Mouse (Mus musculus) CD4-positive, CD25-positive, alpha-beta regulatory T cell, adult 4 months (primary cell): ENCODE measurements around the gene Adam19. TPM values are rescaled to one million over a fixed set of nuclear protein-coding genes. Genes with fewer than 3 reads are reported as not detected.
"Not testable (repeated sequence)": the region's sequence is repeated elsewhere in the genome, so short reads cannot be mapped to it uniquely, and the experiment has no call there.

Source experiments
- ATAC-seq: one replicate; pipeline ENCODE4 v1.8.0; 2017
- polyA plus RNA-seq, 2 experiments: library from polyadenylated mRNA; unstranded; fragments of 100-300 nt; shearing (Covaris generic); gene quantifications; one replicate each; pipeline ENCODE4 v1.2.1; 2017

Gene Adam19
- polyA plus RNA-seq, 2 experiments from 2014 or later = 60.6 to 85.0 TPM

- ATAC-seq = no peak
Observed at GRCm38 (mm10) chr11:46143342-46143741, 87.5 kb downstream of the Adam19 start.

DNA sequence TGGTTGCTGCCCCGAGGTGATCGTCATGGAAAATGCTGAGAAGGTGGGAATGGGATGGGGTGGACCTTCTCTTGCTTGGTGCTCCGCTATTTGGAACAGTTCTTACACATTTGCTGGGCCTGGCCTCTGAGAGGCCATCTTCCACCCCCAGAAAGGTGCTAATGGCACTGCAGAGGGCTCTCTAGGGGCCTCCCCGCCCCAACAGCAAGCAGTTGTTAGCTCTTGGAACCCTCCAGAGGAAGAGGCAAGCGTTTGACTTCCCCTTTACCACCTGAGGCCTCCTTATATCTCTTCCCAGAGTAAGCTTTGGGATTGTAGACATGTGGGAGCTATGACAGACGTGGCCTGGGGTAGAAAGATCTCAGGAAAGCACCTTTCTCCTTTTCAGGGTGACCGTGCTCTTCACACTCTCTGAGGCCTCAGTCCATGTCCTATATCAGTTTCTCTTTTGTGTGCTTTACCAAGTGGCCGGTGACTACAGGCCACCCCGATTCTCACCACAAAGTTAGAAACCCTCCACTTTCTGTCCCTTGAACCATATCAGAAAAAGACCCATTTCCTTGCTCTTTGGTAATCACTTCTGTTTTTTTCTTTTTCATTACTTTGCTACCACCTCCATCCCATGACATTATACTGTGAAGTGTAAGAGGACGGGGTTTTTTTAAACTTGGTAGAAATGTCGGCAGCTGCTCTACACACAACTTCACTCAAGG, 89.5 kb downstream of the Adam19 start:
- no peak for ATAC-seq

DNA sequence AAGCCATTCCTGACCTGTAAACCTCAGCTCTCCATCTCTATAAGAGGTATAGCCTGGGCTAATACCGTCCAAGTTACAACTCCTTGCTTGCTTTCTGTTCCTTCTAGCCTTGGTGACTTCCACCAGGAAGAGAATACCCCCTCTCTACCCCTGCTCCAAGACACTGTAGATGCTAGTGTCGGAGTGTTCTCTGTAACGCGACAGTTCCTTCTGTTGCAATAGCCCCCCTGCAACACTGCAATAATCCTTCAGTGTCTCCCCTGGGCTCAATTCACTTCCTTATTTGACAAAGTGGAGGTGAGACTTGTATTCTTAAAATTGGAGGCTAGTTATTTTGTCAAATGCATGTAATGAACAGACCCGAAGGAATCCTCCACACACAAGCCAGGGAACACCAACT, 90.8 kb downstream of the Adam19 start:
- ATAC-seq = no peak

GRCm38 (mm10) chr11:46156945-46157344, 101.2 kb downstream of the Adam19 start:
- ATAC-seq = no peak

DNA sequence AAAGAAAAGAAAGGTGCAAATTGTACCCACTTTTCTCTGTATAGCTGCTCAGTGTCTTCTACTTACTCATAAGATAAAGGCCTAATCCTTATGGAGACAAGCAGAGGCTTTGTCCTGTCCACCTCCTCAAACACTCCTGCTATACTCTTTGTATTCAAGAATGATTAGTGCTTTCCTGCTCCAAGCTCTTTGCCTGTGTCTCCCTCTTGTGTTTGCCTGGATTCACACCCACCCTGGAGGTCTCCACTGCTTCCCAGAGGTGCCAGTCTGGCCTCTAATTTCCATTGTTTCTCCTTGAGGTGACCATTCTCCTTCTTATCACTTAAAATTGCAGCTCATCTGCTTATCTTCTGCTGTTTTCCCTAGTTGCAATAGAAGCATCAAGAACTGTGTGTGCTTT, 101.7 kb downstream of the Adam19 start:
- no peak for ATAC-seq

DNA sequence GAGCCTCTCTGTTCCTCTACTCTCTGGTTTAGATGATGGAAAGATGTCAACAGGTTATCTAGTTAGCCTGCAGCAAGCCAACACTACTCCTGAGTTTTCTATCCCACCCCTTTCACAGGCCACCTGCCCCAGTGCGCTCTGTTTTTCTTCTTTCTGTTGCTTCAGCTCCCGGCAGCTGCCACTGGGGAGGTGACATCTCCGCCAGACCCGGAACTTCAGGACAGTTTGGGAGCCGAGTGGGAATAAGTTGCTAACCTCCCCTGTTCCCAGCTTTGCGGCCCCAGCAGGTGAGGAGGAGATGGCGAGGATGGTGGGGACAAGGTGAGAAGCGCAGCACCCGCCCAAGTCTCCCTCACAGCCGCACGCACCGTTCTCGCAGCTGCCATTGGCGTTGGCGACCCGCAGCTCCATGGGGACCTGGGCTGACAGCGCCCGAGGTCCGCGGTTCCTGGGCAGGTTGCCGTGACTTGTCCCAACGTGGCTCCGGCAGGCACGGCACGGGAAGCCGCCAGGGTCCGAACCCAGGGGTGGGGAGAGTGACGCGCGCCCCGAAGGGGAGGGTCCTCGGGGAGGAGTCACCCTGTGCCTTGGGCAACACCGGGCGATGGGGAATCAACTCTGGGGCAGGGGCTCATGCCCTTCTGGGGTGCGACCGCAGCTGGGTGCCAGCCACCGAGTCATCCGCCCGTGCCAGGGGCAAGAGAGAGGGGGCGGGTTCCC, 110.2 kb downstream of the Adam19 start, which contains the start of gene Nipal4:
TSS of gene Nipal4 (minus strand) at position 643 of the 720 bp plus-strand sequence.
- no peak for ATAC-seq

DNA sequence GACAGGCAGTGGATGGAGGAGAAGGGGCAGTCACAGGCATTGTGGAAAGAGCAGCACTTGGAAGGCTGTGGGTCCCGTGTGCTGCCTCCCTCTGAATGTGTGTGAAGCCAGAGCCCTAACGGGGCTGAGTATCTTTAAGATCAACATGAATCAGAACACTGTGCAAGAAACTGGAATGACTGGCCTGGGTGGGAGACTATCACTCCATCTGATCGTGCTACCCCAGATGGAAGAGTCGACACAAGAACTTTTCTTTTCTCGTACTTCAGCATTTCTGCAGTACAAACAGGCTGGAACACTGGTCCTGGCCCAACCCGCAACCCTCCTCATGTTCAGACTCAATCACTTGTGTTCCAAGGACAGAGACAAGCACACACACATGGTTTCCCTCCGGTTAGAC, 112.7 kb downstream of the Adam19 start:
- ATAC-seq = no peak

DNA sequence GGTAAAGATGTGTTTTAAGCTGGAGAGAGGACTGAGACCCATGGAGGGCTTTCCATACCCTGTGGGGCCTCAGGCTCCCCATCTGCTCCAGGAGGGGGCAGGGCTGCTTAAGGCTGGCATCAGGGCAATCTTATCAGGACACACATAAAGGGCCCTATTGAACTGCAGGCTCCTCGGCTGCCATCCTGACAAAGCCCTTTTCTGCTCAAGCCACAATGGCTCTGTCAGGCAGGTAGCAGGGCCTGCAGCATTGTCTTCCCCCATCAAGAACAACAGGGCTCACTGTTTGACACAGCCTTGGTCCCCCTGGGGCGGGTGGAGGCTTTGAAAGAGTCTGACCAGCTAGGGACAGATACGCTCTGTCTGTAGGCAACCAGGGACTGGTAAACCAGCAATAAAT, 114.1 kb downstream of the Adam19 start:
- no peak for ATAC-seq

GRCm38 (mm10) chr11:46172128-46172527, 116.3 kb downstream of the Adam19 start:
- ATAC-seq = no peak

DNA sequence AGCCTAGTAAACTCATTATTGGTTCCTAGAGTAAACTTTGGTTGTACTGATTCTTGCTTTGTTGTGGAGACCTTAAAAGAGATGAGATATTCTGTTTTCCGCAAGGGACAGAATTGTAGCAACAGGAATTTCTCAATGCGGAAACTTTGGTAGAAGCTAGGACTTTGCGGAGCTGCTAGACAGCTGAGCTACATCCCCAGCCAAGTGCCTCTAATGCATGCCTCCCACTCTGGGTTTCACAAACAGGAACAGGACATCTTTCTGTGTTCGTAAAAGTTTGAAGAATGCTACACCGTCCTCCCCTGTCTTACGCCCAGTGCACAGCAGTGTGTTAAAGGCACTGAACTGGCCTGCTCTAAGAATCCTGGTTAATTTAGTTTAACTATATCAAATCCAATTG, 120.4 kb downstream of the Adam19 start:
- no peak for ATAC-seq

DNA sequence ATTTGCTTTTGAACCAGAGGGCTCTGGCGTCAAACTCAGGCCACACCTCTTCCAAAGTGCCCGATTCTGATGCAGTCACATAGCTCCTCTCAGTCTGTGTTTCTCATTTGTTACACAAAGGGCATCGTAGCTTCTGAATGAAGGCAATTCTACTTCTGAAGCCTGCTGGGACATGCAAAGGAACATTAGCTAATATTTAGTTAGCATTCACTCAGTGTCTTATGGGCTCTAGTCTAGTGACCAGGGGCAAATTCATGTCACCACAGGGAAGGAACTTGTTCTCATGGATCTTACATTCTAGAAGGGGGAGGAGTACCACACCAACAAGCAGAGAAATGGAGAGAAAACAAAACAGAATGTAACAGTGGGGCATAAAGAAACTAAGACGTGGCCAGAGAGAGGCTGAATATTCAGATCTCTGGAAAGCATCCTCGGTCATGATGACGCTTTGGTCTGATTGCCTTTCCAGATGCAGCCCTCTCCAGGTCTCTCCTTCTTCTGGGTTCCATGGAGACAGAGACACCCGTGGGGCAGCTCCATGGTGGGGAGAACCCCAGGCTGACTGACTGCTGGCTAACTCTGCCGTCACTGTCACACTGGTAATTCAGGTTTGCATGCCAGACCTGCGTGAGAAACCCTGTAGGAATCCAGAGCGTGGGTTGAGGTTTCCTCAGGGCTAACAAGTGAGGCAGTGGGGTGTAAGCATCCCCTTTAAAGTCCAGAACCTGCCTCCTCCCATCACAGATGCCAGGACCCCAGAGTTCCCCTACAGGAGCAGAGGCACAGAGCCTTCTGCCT, 121.7 kb downstream of the Adam19 start:
- ATAC-seq = no peak

DNA sequence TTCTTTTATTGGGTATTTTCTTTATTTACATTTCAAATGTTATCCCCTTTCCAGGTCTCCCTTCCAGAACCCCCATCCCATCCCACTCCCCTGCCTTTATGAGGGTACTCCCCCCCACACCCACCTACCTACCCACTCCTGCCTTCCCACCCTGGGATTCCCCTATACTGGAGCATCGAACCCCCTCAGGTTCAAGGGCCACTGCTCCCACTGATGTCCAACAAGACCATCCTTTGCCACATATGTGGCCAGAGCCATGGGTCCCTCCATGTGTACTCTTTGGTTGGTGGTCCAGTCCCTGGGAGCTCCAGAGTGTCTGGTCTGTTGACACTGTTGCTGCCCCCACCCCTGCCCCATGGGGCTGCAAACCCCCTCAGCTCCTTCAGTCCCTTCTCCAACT, 126.2 kb downstream of the Adam19 start:
- not testable (repeated sequence) for ATAC-seq

- no peak for ATAC-seq
Observed at GRCm38 (mm10) chr11:46184946-46185345, 129.2 kb downstream of the Adam19 start.

DNA sequence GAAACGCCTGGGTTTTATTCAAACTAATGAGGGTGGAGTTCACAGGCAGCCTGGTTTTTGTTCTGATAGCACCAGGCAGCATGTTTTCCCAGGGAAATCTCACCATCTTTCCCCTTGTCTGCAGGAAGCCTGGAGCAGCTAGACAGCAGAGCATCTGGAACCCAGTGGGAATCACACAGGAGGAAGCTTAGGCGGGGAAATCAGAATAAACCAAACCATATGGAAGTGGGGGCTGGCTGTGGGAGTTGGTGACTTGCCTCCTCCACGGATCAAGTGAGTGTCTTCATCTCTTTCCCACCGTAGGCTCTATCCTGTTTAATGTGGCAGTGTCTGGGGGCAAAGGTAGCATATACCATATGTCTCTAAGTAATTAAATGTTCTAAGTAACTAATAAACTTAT, 129.7 kb downstream of the Adam19 start:
- ATAC-seq = no peak

GRCm38 (mm10) chr11:46188283-46188682, 132.5 kb downstream of the Adam19 start:
- no peak for ATAC-seq

DNA sequence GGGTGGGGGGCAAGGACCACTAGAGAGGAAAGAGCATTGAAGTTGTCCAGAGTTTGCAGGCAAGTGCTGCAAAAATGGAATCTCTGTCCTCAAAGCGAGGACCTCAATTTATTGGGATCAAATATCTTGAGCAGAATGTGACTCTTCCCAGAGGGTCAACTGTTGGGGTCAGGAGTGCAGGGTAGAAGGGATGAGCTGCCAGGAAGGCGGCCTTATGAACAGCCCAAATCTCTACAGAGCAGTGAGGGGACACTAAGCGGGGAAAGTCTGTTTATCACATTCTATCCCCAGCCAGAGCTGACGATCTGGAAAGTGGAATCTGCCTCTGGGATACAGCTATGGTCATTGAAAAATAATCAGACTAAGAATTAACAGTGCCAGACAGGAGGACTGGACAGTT, 138.4 kb downstream of the Adam19 start:
- ATAC-seq = no peak

Other genes starting within 250 kb of the Adam19 start
- gene Clint1, start 203.9 kb upstream of the Adam19 start, polyA plus RNA-seq = 10 to 100 TPM; 29.1 to 44.1 TPM
- gene Lsm11, start 111.1 kb upstream of the Adam19 start, polyA plus RNA-seq = 1 to 10 TPM; 1.6 to 2.4 TPM
- gene Thg1l, start 100.5 kb upstream of the Adam19 start, polyA plus RNA-seq = 10 to 100 TPM in 1 of 2 experiments, 1 to 10 TPM in 1; 8.1 to 11.0 TPM
- not detected for gene Sox30, start 75.7 kb upstream of the Adam19 start, polyA plus RNA-seq
- 10 to 100 TPM; 14.3 to 43.4 TPM for gene Gm12166, start 3.7 kb upstream of the Adam19 start, polyA plus RNA-seq
- gene Nipal4, start 110.5 kb downstream of the Adam19 start, polyA plus RNA-seq = under 1 TPM in 1 of 2 experiments, not detected in 1; 0.27 TPM
- gene Fndc9, start 179.5 kb downstream of the Adam19 start, polyA plus RNA-seq = under 1 TPM; 0.65 to 0.79 TPM